Mouse (Mus musculus): ENCODE measurements at regions not wholly inside any gene's neighbourhood (a gene's known extent, or its start where the extent isn't known, plus 50 kb on each side); places are given as distances from the start of the nearest gene placed in this dataset.
"Not testable (repeated sequence)": the region's sequence is repeated elsewhere in the genome, so short reads cannot be mapped to it uniquely, and the experiment has no call there.

- Histone ChIP-seq H3K36me3 (replicated peaks; ENCODE audit: control insufficient read depth, insufficient read depth) (no peaks in the 10 kb centered on the region), H3K9ac (no peak overlapping the region), H3K4me1 (replicated peaks; ENCODE audit: control insufficient read depth, insufficient read depth, low read length) (no peaks in the 10 kb centered on the region), H3K9me3 (ENCODE audit: control insufficient read depth, low read length) (no peaks in the 10 kb centered on the region), H3K4me3 (replicated peaks; ENCODE audit: low read length) (no peak overlapping the region), H3K27ac (no peak overlapping the region), H3K27me3 (ENCODE audit: control insufficient read depth, insufficient read depth, low read length) (no peaks in the 10 kb centered on the region), H3K4me2 (replicated peaks) (no peak overlapping the region)
- WGBS, result 92% methylated on average over 2 of the region's 2 CpGs
- no peak for DNase-seq (ENCODE audit: low spot score)
- ATAC-seq (ENCODE audit: low FRiP score), result no peak
These were observed 165.8 kb upstream of the Nudt12 start for GRCm38 (mm10) chr17:59179018-59179417.

DNA sequence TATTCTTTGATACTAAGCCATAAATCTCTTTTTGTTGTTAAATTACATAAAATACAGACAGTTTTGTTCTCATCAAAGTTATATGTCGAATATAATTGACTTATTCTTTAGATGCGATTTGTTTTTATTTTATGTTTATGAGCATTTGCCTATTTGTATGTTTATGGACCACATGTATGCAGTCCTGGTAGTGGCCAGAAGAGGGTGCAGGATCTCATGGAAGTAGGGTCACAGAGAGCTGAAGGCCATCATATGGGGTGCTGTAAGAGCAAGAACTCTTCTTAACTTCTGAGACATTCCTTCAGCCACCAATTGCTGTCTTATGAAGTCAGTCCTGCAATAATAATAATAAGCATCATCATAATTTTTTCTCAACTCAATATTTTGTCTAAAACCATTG, 143.2 kb upstream of the Nudt12 start:
- WGBS, result 85% methylated on average over 2 of the region's 2 CpGs
- H3K4me2 ChIP-seq (replicated peaks), result no peak overlapping the region
- H3K4me3 ChIP-seq (replicated peaks; ENCODE audit: low read length), result no peak overlapping the region
- H3K4me1 ChIP-seq (replicated peaks; ENCODE audit: control insufficient read depth, insufficient read depth, low read length), result no peaks in the 10 kb centered on the region
- no peak overlapping the region for H3K27ac ChIP-seq
- ATAC-seq (ENCODE audit: low FRiP score) (no peak), DNase-seq (ENCODE audit: low spot score) (no peak)
- no peaks in the 10 kb centered on the region for H3K27me3 ChIP-seq (ENCODE audit: control insufficient read depth, insufficient read depth, low read length)
- no peaks in the 10 kb centered on the region; the same call in 1 of the 2 replicates for H3K9me3 ChIP-seq (ENCODE audit: control insufficient read depth, low read length)
- H3K36me3 ChIP-seq (replicated peaks; ENCODE audit: control insufficient read depth, insufficient read depth), result no peaks in the 10 kb centered on the region
- H3K9ac ChIP-seq, result no peak overlapping the region

- no peaks in the 10 kb centered on the region for H3K36me3 ChIP-seq (replicated peaks; ENCODE audit: control insufficient read depth, insufficient read depth)
- H3K4me3 ChIP-seq (replicated peaks; ENCODE audit: low read length), result no peak overlapping the region
- no peak overlapping the region for H3K4me2 ChIP-seq (replicated peaks)
- no peak overlapping the region for H3K27ac ChIP-seq
- H3K4me1 ChIP-seq (replicated peaks; ENCODE audit: control insufficient read depth, insufficient read depth, low read length), result peaks cover 5% of the 10 kb centered on the region; the same call in 1 of the 2 replicates
- no peaks in the 10 kb centered on the region for H3K9me3 ChIP-seq (ENCODE audit: control insufficient read depth, low read length)
- no peaks in the 10 kb centered on the region for H3K27me3 ChIP-seq (ENCODE audit: control insufficient read depth, insufficient read depth, low read length)
- WGBS, result 27% methylated on average over 1 of the region's 1 CpGs
- DNase-seq (ENCODE audit: low spot score), result no peak
- no peak for ATAC-seq (ENCODE audit: low FRiP score)
- H3K9ac ChIP-seq, result no peak overlapping the region
These were observed 130.6 kb upstream of the Nudt12 start for GRCm38 (mm10) chr17:59143760-59144157.

DNA sequence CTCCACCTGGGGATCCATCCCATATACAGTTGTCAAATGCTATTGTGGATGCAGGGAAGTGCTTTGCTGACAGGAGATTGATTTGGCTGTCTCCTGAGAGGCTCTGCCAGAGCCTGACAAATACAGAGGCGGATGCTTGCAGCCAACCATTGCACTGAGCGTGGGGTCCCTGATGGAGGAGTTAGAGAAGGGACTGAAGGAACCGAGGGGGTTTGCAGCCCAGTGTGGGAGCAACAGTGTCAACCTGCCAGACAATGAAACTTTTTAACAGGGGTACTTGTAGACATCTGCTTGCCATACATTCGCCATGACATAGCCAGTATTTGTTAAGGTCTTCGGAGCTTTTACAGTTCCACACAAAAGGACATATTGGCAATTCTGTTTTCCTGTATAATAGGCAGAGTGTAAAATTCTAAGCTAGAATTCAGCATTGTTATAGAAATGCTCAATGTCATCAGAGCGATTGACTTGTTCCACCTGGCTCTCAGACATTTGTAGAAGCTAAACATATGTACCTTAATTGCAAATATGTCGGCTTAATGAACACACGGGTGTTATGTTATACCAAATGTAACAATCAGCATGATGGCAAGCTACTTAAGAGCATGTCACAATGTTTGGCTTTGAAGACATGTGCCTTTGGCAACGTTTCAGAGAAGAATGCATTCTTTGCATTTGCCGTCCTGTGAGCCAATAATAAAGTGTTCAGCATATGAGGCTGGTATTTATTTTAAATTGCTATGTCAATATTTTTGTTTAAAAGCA, 130.0 kb upstream of the Nudt12 start:
- no peak overlapping the region for H3K4me3 ChIP-seq (replicated peaks; ENCODE audit: low read length)
- no peak overlapping the region for H3K27ac ChIP-seq
- H3K27me3 ChIP-seq (ENCODE audit: control insufficient read depth, insufficient read depth, low read length), result no peaks in the 10 kb centered on the region
- WGBS, result 65% methylated on average over 10 of the region's 10 CpGs
- H3K9me3 ChIP-seq (ENCODE audit: control insufficient read depth, low read length), result no peaks in the 10 kb centered on the region
- DNase-seq (ENCODE audit: low spot score) (no peak), ATAC-seq (ENCODE audit: low FRiP score) (no peak)
- peaks cover 5% of the 10 kb centered on the region; the same call in 1 of the 2 replicates for H3K4me1 ChIP-seq (replicated peaks; ENCODE audit: control insufficient read depth, insufficient read depth, low read length)
- no peak overlapping the region for H3K9ac ChIP-seq
- no peak overlapping the region for H3K4me2 ChIP-seq (replicated peaks)
- no peaks in the 10 kb centered on the region for H3K36me3 ChIP-seq (replicated peaks; ENCODE audit: control insufficient read depth, insufficient read depth)

DNA sequence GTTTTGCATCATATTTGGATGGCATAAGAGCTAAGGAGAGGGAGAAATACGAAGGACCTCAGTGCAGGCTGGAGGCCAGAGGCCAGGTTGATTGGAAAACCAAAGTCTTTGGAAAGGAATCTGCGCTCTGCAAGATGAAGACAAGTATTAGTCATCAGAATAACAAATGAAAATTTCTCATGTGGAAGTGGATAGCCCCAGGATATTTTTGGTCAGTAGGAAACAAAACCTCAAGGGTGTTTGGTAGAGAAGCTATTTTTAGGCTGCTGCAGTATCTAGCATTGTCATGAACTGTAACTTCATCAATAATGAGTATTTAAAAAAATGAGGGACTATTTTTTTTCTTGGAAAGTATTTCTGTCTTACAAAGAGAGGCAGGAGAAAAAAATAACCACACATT, 125.6 kb upstream of the Nudt12 start:
- Histone ChIP-seq H3K9ac (no peak overlapping the region), H3K4me1 (replicated peaks; ENCODE audit: control insufficient read depth, insufficient read depth, low read length) (peaks cover 3% of the 10 kb centered on the region; the same call in 1 of the 2 replicates), H3K27me3 (ENCODE audit: control insufficient read depth, insufficient read depth, low read length) (no peaks in the 10 kb centered on the region), H3K36me3 (replicated peaks; ENCODE audit: control insufficient read depth, insufficient read depth) (no peaks in the 10 kb centered on the region), H3K9me3 (ENCODE audit: control insufficient read depth, low read length) (no peaks in the 10 kb centered on the region), H3K4me3 (replicated peaks; ENCODE audit: low read length) (no peak overlapping the region), H3K27ac (no peak overlapping the region), H3K4me2 (replicated peaks) (no peak overlapping the region)
- ATAC-seq (ENCODE audit: low FRiP score) (no peak), DNase-seq (ENCODE audit: low spot score) (no peak)
- 83% methylated on average over 2 of the region's 2 CpGs for WGBS

GRCm38 (mm10) chr17:59099376-59099775, 86.2 kb upstream of the Nudt12 start:
- no peaks in the 10 kb centered on the region for H3K36me3 ChIP-seq (replicated peaks; ENCODE audit: control insufficient read depth, insufficient read depth)
- no peaks in the 10 kb centered on the region for H3K27me3 ChIP-seq (ENCODE audit: control insufficient read depth, insufficient read depth, low read length)
- no peak overlapping the region for H3K4me3 ChIP-seq (replicated peaks; ENCODE audit: low read length)
- WGBS, result 12% methylated on average over 5 of the region's 5 CpGs
- ATAC-seq (ENCODE audit: low FRiP score), result no peak
- peak; percentile 35 for DNase-seq (ENCODE audit: low spot score)
- no peaks in the 10 kb centered on the region for H3K4me1 ChIP-seq (replicated peaks; ENCODE audit: control insufficient read depth, insufficient read depth, low read length)
- no peak overlapping the region for H3K4me2 ChIP-seq (replicated peaks)
- H3K9ac ChIP-seq, result no peak overlapping the region
- no peak overlapping the region for H3K27ac ChIP-seq
- H3K9me3 ChIP-seq (ENCODE audit: control insufficient read depth, low read length), result no peaks in the 10 kb centered on the region

DNA sequence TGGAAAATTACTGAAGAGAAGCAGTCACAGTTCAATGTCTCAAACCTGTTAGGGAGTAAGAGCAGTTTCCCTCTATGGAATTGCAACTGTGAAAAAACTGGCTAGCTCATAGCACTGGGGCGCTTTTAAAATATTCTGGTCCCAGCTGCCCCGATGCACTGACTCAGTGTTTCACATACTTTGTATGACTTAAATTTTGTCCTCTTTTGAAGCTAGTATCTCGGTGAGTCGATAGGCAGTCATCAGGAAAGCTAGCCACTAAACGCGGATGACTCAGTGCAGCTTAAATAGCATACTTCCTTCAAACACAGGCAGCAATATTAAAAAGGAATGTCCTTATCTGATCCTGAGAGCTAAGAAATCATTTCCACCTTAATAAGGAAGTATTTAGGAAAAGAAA, 63.7 kb upstream of the Nudt12 start:
- H3K27ac ChIP-seq; DNase-seq (ENCODE audit: low spot score); ATAC-seq (ENCODE audit: low FRiP score); H3K9ac ChIP-seq; H3K4me2 ChIP-seq (replicated peaks); H3K27me3 ChIP-seq (ENCODE audit: control insufficient read depth, insufficient read depth, low read length); H3K4me1 ChIP-seq (replicated peaks; ENCODE audit: control insufficient read depth, insufficient read depth, low read length); H3K9me3 ChIP-seq (ENCODE audit: control insufficient read depth, low read length); H3K4me3 ChIP-seq (replicated peaks; ENCODE audit: low read length); H3K36me3 ChIP-seq (replicated peaks; ENCODE audit: control insufficient read depth, insufficient read depth): not testable (repeated sequence)
- 85% methylated on average over 2 of the region's 6 CpGs for WGBS

- H3K9ac ChIP-seq; H3K27ac ChIP-seq; H3K9me3 ChIP-seq (ENCODE audit: control insufficient read depth, low read length); ATAC-seq (ENCODE audit: low FRiP score); H3K36me3 ChIP-seq (replicated peaks; ENCODE audit: control insufficient read depth, insufficient read depth); DNase-seq (ENCODE audit: low spot score); H3K4me2 ChIP-seq (replicated peaks); H3K4me1 ChIP-seq (replicated peaks; ENCODE audit: control insufficient read depth, insufficient read depth, low read length); H3K4me3 ChIP-seq (replicated peaks; ENCODE audit: low read length); H3K27me3 ChIP-seq (ENCODE audit: control insufficient read depth, insufficient read depth, low read length): not testable (repeated sequence)
- 87% methylated on average over 2 of the region's 6 CpGs for WGBS
These were observed 63.2 kb upstream of the Nudt12 start for GRCm38 (mm10) chr17:59076361-59076760.
